Mouse (Mus musculus) layer of hippocampus, adult 11-12 months (tissue): ENCODE results near the gene Gm36210.

ENCODE experiments used
- DNase-seq: peaks from one replicate; pipeline ENCODE4 v3.0.0; 2022; ENCODE audit warnings: low spot score

The Gm36210 gene

DNA sequence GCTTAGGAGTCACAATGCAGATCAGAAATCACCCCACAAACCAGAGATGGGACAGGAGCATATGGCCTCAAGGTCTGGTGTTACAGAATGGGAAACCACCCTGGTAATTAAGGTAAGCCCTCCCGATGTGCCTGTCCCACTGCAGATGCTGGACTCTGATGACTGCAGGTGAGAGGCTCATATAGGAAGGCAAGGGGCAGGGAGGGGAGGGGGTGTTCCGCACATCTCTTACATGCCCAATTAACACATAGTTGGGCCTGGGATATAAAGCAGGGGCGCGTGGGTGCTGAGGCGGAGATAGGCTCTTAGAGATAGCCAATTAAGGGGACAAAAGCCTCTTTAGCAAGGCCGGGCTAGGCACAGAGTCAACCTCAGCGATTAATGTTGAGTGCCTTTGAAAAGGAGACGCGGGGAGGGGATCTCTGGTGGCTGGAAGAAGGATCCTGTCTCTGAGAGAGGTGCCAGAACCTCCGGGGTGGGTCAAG is at the start of gene Gm36210:
Gm36210 (minus strand) TSS at position 51 of the 485 bp plus-strand sequence.
- DNase-seq = no peak

GRCm38 (mm10) chr7:4953815-4954445 is 47.6 kb upstream of the Gm36210 start:
- DNase-seq = no peak

DNA sequence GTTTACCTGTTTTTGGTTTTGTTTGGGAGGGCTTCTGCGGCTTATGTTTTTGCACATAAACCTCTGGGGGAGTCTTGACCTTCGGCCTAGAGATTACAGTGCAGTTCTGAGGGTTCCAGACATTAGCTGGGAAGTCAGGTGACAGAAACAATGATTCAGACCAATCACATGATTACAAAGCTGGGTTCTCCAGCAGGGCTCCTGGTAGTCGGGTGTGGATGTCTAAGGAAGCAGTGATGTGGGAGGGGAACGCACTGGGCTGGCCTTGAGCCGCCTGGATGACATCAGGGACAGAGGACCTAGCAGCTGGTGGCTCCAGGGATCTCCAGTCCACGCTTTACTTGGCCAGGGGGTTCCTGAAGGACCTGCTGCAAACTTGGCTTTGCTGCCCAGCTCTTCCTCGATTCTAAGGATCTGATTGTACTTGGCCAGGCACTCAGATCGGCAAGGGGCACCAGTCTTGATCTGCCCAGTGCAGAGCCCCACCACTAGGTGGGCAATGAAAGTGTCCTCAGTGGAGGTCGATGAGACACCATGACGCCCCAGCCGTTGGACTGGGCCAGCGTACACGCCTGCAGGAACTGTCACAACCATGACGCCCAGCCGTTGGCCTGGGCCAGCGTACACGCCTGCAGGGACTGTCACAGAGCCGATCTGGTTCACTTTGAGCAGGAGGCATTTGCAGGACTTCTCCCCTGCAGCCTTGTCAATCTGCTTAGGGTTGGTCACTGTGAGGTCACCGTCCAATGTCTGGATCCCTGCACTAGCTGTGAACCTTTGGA is 44.4 kb upstream of the Gm36210 start:
- DNase-seq = no peak

DNA sequence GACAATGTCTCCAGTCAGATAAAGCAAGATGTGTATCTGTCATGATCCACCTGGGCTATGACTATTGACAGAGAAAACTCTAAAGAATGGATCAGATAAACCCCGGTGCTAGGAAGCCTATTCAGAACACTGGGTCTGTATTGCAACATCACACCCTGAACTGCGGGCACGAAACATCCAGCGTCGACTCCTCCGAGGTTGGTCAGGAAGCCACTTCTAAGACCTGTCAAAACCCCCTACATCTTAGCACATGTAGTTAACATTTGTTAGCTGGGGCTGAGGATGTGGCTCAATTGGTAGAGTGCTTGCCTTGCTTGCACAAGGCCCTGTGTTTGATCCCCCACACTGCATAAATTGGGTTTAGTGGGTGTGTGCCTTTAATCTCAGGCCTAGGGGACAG is 42.1 kb upstream of the Gm36210 start:
- no peak for DNase-seq

- no peak for DNase-seq
Observed at GRCm38 (mm10) chr7:4947855-4948254, 41.5 kb upstream of the Gm36210 start.

- peak; percentile 97 for DNase-seq
Observed at GRCm38 (mm10) chr7:4943223-4943815, 37.0 kb upstream of the Gm36210 start.

DNA sequence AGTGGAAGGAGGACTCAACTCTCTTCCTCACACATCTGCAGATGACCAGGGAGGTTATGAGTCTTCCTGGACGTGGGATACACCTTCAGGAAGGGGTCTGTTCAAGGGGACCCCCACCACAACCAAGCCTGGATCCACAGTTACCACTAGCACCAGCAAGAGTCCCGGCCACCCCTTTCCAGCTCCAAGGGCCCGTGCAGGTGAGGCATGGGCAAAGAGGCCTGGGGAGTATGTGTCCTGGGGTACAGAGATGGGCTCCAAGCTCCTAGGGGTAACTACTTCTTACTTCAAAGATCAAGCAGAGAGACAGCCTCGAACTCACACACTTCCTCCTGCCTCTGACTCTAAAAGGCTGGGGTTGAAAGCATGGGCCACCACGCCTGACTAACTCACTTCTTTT is 36.4 kb upstream of the Gm36210 start:
- no peak for DNase-seq

- peak; percentile 86 for DNase-seq
Observed at GRCm38 (mm10) chr7:4940068-4940479, 33.8 kb upstream of the Gm36210 start.

- no peak for DNase-seq
Observed at GRCm38 (mm10) chr7:4938456-4938855, 32.1 kb upstream of the Gm36210 start.

- no peak for DNase-seq
Observed at GRCm38 (mm10) chr7:4937392-4937791, 31.1 kb upstream of the Gm36210 start.

DNA sequence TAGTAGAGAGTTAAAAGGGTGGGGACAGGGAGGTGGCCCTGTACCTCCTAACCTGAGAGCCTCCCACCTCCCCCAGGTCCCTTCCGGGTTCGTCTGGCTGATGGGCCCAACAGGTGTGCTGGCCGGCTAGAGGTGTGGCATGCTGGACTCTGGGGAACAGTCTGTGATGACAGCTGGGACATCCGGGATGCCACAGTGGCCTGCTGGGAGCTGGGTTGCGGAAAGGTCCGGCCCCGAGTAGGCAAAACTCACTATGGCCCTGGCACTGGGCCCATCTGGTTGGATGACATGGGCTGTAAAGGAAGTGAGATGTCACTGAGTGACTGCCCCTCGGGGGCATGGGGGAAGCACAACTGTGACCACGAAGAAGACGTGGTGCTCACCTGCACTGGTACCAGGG is 30.5 kb upstream of the Gm36210 start:
- DNase-seq = no peak

- no peak for DNase-seq
Observed at GRCm38 (mm10) chr7:4934160-4934914, 28.0 kb upstream of the Gm36210 start.

GRCm38 (mm10) chr7:4933103-4933502 is 26.8 kb upstream of the Gm36210 start:
- no peak for DNase-seq

GRCm38 (mm10) chr7:4928323-4928722 is 22.0 kb upstream of the Gm36210 start:
- no peak for DNase-seq

GRCm38 (mm10) chr7:4927711-4928110 is 21.4 kb upstream of the Gm36210 start:
- no peak for DNase-seq

DNA sequence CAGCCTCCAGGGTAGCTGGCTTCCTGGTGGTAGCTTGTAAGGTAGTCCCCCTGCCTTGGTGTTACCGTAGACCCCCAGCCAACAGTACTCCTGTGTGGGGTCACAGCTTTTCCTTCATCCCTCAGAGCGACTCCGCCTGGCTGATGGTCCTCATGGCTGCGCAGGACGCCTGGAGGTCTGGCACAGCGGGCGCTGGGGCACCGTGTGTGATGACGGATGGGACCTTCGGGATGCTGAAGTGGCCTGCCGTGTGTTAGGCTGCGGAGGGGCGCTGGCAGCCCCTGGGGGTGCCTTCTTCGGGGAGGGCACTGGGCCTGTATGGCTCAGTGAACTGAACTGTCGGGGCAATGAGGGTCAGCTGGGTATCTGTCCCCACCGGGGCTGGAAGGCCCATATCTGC is 20.5 kb upstream of the Gm36210 start:
- no peak for DNase-seq

DNA sequence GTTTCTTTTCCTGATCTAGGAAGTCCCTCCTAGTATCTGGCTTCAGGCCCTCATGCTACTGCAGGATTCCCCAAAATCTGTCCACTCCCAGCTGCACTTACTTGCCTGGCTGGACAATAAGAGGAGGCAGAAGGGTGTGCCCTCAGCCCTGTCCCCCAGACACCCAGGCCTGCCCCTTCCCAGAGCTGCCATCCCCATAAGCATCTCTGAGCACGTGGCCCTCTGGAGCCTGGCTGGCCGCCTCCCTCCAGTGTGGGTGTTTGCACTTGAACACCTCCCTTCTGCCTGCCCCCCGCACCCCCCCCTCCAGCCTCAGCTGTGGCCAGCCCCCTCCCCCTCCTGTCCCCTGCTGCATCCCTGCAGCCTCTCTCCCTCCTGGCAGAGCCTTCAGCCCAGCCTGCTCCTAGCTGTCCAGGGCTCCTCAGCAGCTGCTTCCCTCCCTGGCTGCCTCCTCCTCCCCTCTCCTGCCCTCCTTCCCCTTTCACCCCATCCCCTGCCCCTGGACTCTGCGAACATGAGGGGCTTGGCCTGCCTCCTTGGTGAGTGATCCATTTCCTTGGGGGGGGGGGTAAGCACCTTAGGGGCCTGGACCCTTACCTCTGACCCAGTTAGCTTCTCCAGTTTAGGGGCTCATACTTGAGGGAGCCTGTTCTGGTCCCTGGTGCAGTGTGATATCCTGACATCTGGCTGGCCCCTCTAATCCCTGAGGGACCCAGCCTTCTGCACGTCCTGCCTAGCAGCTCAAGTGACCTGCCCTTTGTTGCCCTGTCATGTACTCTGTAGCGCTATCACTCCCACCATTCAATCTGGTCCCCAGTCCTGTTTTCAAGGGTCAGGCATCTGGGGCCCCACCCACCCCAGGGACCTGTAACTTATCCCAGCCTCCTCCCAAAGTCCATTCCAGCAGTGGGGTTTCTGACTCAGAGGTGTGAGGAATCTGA is 19.4 kb upstream of the Gm36210 start, which contains the start of gene Ssc5d:
Ssc5d (plus strand) TSS at position 345 of the 941 bp plus-strand sequence.
- no peak for DNase-seq

- DNase-seq = no peak
Observed at GRCm38 (mm10) chr7:4924891-4925301, 18.6 kb upstream of the Gm36210 start.

- no peak for DNase-seq
Observed at GRCm38 (mm10) chr7:4924483-4924882, 18.2 kb upstream of the Gm36210 start.

- peak; percentile 68 for DNase-seq
Observed at GRCm38 (mm10) chr7:4923586-4924364, 17.5 kb upstream of the Gm36210 start.
